Mouse (Mus musculus) myocyte (in vitro differentiated cells): Measurements from ENCODE around the gene Dyrk3.

Experiments used
- CEBPB ChIP-seq: IDR thresholded peaks from 2 replicates; pipeline ENCODE4 v1.6.1; 2011; ENCODE audit warnings: mild to moderate bottlenecking, moderate library complexity; ENCODE audit not compliant: poor library complexity, insufficient read depth, severe bottlenecking
- E2F4 ChIP-seq: IDR thresholded peaks from one replicate; pipeline ENCODE4 v1.6.1; 2011; ENCODE audit warnings: mild to moderate bottlenecking, control low read depth, moderate library complexity; ENCODE audit not compliant: insufficient read depth
- MAX ChIP-seq: IDR thresholded peaks from one replicate; pipeline ENCODE4 v1.6.1; 2011; ENCODE audit warnings: low read depth, mild to moderate bottlenecking, control low read depth
- MYOD1 ChIP-seq, 3 experiments: IDR thresholded peaks; one replicate each; pipeline ENCODE4 v1.6.1; 2011; ENCODE audit warnings: control low read depth in 2 of 3, low read depth in 2 of 3, mild to moderate bottlenecking in 2 of 3, moderate library complexity in 1 of 3; ENCODE audit not compliant: insufficient read length in 2 of 3, control insufficient read depth in 1 of 3
- POLR2A ChIP-seq: IDR thresholded peaks from one replicate; pipeline ENCODE4 v1.6.1; 2011; ENCODE audit warnings: low read depth, mild to moderate bottlenecking, control low read depth, moderate library complexity; ENCODE audit not compliant: insufficient read length
- REST ChIP-seq: IDR thresholded peaks from one replicate; pipeline ENCODE4 v1.6.1; 2011; ENCODE audit warnings: mild to moderate bottlenecking, control low read depth, moderate library complexity; ENCODE audit not compliant: insufficient read depth, insufficient read length
- TCF12 ChIP-seq: IDR thresholded peaks from one replicate; pipeline ENCODE4 v1.6.1; 2011; ENCODE audit warnings: mild to moderate bottlenecking, control low read depth; ENCODE audit not compliant: poor library complexity, insufficient read depth, severe bottlenecking
- TCF3 ChIP-seq: IDR thresholded peaks from one replicate; pipeline ENCODE4 v1.6.1; 2011; ENCODE audit warnings: low read depth, control low read depth; ENCODE audit not compliant: insufficient read length
- USF1 ChIP-seq: IDR thresholded peaks from one replicate; pipeline ENCODE4 v1.6.1; 2011; ENCODE audit warnings: low read depth, mild to moderate bottlenecking, control low read depth, moderate library complexity

DNA sequence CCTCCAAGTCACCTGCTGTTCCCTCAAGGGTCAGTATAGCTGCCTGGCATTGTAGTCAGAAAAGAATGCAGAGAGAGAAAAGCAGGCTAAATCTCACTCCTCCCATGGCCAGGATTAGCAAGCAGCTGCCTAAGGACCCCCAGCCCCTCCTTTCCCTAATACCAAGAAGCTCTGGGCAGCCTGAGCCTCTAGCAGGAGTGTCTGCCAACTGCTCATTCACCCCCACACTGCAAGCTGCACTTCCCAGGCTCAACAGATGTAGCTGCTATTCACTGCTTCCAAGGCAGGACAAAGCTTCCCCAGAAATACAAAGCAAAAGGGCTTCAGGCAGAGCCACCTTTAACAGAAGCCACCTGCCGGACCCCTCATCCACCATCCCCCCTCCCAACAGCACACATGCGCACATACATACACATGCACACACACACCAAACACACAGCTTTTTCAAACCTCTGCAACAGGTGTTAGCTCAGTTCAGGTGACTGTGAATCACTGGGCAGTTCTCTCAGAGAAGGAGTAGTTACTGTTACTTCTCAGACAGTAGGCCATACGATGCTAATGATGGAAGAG, 59.3 kb downstream of the Dyrk3 start:
- peak in 2 of 3 experiments; percentile 67 to 76 for TF ChIP-seq MYOD1 (IDR thresholded peaks at IDR 0.05; ENCODE audit: control insufficient read depth in 1 of 3, insufficient read length in 2 of 3, low read depth in 2 of 3)
- no peak for TF ChIP-seq E2F4
- TF ChIP-seq TCF12: peak; percentile 68
- no peak for TF ChIP-seq POLR2A
- TF ChIP-seq CEBPB: no peak
- TF ChIP-seq TCF3: no peak
- no peak for TF ChIP-seq REST
- no peak for TF ChIP-seq USF1
- TF ChIP-seq MAX: no peak
